Mouse (Mus musculus) fat pad, adult 2 months (tissue): ENCODE results near the gene Tcte2.
A peak's percentile ranks its signal among the peaks of the same experiment; 100 is the strongest.

ENCODE experiments used
- DNase-seq: peaks from one replicate; pipeline ENCODE4 v3.0.0-alpha.2; 2011; ENCODE audit warnings: low read depth, low spot score; ENCODE audit errors: extremely low read depth

Tcte2 gene

GRCm38 (mm10) chr17:13746330-13746729, 15.3 kb downstream of the Tcte2 start:
- no peak for DNase-seq

DNA sequence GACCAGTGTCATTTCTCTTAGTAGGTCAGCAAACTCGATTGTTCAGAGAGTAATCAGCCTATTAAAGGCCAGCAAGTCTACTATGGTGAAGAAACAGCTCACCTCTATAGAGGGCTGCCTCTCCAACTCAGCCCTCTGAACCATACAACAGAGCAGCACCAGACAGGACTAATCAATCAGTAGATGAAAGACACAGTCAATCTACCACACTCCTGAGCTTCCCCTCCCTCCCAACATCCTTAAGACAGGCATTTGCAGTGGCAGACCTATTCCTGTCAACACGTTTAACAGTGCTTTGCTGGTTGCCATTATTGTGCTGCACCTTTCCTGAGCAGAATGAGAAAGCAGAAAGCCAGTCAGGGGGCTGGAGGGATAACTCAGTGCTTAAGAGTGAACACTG, 16.3 kb downstream of the Tcte2 start:
- DNase-seq, result no peak

DNA sequence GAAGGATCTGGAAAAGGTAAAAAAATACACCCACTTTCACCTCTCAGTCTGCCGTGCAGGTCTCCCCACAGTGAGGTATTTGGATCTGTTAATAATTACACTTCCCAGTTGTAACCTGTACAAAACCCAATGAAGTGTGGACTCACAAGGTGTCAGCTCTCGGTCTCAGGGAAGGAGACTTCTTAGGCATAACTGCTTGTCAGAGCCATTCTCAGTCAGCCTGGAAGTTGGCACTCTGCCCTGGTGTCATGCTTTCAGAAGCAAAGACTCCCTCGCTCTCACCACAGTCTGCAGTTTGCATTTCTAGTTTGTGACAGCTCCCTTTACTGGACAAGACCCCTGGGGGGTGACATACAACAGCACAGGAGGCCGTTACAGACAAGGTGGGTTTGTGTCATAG, 16.8 kb downstream of the Tcte2 start:
- no peak for DNase-seq

DNA sequence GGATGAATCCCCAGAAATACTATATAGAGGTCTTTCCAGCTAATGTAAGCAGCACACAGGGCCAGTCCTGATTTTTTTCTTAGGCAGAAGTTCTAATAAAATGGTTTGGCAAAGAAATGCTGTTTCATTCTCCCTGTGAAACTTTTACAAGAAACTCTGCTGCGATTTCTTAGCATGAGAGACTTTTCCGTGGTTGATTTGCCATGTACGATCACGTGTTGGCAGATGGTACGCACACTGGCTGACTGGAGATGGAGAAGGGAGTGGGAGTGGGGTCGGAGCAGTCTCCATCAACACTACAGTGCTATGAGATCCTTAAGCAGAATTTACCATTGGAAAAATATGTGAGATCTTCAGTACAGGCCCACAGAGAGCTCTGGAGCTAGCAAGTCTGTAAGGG, 17.4 kb downstream of the Tcte2 start:
- no peak for DNase-seq

DNA sequence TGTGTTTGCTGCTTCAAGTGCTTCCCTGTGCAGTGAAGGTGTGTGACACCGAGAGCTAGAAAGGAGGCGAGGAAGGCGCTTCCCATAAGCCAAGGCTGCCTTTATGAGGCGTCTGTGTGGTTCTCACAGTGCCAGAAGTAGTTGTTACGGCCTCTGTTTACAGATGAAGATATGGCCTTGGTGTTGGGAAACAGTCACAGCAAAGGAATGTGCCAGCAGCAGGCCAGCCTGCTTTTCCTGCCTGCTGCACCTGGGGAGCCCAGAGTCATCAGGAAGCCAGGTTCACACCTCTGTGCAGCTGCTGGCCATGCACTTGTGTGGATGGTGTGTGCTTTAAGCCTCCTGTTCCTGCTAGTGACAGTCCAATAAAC, 17.9 kb downstream of the Tcte2 start:
- DNase-seq, result peak; percentile 21

GRCm38 (mm10) chr17:13742941-13743708, 18.5 kb downstream of the Tcte2 start:
- no peak for DNase-seq

DNA sequence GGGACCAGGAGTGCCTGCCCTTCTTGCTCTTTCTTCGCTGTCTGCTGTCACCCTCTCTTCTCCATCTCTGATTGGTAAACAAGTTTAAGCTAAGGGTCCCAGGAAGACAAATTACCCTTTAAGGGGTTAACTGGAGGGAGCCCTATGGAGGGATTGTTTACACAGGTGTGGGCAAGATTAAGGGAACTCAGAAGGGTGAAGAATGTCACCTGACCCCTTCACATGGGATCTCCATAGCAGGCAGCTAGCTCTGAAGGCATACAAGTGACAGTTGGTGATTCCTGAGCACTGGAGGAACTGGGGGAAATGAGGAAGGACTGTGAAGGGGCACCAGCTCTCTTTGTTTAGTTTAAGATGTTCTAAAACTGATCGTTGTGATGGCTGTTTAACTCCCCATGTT, 19.3 kb downstream of the Tcte2 start:
- DNase-seq, result no peak

GRCm38 (mm10) chr17:13741611-13742010, 20.0 kb downstream of the Tcte2 start:
- DNase-seq, result no peak

DNA sequence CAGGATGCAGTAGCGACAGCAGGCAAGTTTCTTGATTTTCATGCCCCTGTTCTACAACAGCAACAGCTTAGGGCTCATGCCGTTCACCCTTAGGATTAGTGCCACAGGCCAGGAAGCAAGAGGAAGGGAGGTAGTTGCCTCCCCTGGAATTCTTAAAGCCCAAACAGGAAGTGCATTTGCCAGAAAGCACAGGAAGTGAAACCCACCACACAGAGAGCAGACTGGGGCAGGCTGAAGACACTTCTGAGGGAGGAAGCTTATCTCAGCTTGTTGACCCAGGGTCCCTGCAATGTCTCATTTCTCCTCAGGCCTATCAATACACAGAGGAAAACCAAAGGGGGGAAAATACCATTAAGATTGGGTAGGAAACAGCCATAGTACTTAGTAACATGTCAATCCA, 20.8 kb downstream of the Tcte2 start:
- no peak for DNase-seq

DNA sequence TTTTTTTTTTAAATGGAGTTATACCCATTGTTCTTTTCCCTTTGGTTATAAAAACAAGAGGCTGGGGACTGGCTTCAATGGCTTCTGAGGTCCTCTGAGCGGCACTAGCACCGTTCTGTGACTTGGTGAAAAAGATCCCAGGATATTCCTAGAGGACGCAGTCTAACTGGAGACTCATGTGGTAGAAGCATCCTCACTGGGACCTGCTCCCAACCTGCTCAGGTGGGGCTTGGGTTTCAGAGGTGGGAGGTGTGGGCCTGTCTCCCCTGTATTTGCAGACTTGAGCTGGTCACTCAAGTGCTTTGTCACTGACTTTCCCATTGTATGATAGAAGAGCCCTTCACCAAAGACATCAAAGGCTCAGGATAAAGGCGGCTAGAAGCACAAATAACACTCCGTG, 21.6 kb downstream of the Tcte2 start:
- DNase-seq, result no peak

GRCm38 (mm10) chr17:13738916-13739315, 22.7 kb downstream of the Tcte2 start:
- DNase-seq, result no peak

GRCm38 (mm10) chr17:13738121-13738776, 23.4 kb downstream of the Tcte2 start:
- no peak for DNase-seq

DNA sequence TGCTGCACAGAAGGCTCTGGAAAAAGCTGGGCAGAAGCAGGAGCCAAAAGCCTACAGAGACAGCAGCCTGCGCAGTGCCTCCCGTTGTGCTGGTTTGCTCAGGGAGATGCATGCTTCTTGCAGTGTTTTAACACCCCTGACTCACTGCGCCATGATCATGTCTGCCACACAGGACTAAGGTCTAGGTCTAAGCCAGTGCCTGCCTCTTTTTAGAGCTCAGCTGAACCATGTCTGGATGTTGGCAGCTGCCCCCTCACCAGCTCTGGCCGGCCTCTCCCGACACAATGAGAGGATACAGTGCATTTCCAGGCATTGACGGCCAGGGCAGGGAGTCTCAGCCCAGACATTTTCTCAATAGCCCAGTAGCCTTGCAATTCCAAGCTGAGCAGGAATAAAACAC, 24.3 kb downstream of the Tcte2 start:
- no peak for DNase-seq

- no peak for DNase-seq
Observed at GRCm38 (mm10) chr17:13735803-13736282, 25.8 kb downstream of the Tcte2 start.

DNA sequence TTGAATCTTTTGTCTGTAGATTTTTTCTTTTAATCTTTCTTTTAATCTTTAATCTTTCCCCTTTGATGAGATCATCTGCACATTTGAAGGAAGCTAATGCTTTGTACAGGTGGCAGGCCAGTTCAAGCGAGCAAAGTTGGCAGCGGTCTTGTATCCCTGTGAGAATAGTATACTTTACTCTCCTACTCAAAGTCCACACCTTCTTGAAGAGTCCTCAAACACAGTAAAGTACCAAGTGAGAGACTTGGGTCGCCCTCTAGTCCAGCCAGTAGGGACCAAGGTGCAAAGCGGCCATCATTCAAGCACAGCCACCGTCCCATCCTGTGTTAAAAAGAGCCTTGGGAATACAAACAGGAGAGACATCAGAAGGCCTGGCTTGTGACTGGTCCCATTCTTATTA, 26.6 kb downstream of the Tcte2 start:
- no peak for DNase-seq

DNA sequence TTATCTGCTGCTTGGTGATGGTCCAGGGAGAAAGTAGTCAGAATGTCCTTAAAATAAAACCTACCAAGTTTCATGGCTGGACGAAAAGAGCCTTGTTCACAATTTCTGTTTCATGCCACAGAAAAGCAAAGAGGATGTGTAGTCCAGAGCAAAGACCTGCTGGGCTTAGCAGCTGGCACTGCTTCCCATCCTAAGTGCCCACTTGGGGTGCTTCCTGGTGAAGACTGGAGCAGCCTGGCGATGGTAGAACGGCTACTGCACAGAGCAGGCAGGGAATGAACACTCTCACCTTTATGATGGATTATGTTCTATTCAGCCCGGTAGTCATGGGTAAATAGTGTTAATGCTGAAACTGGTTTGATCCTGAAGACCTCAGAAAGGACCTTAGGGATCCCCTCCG, 27.7 kb downstream of the Tcte2 start:
- DNase-seq, result no peak

DNA sequence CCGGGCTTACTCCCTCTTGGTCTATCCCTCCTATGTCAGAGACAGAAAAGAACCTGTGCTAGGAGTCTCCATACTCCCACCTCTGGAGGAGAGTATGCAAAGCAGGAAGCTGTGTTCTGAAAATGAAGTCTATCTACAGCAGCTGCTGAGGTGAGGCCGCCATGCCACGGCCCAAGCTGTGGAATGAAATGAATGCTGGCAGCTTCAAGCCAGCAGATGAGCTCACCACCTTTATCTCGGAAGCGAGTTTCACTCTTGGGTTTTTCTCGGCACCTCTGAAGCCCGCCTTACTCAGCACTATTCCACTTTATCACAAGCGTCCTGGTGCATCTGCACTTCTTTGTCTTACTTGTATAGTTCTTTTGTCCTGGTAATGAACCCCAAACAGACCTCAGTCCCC, 28.9 kb downstream of the Tcte2 start:
- DNase-seq, result no peak

DNA sequence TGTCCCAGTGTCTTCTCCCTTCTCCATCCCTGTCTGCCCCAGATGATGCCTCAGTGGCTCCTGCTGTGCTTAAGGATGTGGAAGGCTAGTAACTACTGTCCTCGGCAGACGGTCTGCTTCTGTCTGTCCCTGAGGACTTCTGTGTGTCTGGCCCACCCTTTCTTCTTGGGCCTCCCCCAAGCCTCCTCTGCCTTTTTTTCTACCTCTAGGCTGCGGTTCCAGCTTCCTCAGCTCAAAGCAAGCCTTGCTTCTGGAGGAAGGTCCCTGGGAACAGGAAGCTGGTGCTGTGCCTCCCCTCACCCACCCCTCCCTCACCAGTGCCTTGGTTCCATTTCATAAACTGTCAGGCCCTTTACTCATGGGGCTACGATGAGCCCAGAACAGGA, 29.9 kb downstream of the Tcte2 start:
- no peak for DNase-seq

DNA sequence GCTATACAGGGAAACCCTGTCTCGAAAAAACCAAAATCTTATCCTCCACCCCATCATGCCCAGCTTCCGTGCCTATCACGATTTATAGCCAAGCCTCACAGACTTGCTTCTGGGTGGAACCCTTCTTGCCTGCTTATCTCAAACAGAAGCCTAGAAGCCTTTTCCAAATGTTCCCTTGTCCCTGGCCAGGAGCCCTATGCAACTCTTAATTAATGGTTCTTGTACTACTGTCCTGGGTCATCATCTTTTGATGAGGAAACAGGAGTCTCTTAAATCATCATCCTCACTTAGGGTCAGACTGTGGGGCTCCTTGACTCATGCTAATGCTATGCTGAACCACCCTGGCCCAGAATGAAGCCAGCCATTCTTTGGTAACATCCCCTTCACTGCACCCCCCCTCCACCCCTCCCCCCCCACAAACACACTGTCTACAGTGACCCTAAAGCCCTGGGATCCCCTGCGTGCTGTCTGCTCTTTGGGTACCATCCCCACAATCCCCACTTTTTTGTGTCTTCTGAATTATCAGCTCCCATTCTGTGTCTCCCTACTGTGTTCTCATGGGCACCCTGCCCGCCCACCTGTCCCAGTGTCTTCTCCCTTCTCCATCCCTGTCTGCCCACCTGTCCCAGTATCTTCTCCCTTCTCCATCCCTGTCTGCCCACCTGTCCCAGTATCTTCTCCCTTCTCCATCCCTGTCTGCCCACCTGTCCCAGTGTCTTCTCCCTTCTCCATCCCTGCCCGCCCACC, 30.5 kb downstream of the Tcte2 start:
- no peak for DNase-seq

GRCm38 (mm10) chr17:13726832-13727355, 34.7 kb downstream of the Tcte2 start:
- DNase-seq, result no peak

GRCm38 (mm10) chr17:13725004-13725550, 36.5 kb downstream of the Tcte2 start:
- DNase-seq, result no peak
